Mouse (Mus musculus): ENCODE measurements around the gene Ppip5k1. TPM values are rescaled to one million over a fixed set of nuclear protein-coding genes. Genes with fewer than 3 reads are reported as not detected.

The Ppip5k1 gene
- polyA plus RNA-seq (2012; rRNA removed) = 2.9 and 3.3 TPM in 2 replicates

GRCm38 (mm10) chr2:121354820-121355592, at the start of gene Ppip5k1:
Ppip5k1 (minus strand) TSS chr2:121355396.

GRCm38 (mm10) chr2:121386961-121387575, 31.9 kb upstream of the Ppip5k1 start, which contains the start of gene Strc:
Strc (minus strand) TSS chr2:121387168.

DNA sequence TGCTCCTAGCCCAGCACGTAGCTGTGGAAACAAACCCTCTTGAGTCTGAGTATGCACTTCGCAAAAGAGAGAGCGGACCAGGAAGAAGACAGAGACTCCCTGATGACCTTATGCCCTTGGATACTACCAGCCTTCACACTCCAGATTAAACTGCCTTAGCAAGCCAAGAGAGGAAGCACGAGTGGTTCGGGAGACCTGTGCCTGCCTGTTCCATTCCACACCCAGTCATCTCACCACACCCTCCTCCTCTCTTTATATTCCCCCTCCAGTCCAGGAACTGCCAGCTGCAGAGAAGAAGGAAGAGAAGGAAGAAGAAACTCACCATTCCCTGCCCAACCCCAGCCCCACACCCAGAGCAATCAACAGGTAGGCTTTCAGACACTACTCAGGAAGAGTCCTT, 2.3 kb upstream of the Ppip5k1 start, which contains the start of gene Ckmt1:
TSS of gene Ckmt1 (plus strand) at position 221 of the 400 bp plus-strand sequence.

DNA sequence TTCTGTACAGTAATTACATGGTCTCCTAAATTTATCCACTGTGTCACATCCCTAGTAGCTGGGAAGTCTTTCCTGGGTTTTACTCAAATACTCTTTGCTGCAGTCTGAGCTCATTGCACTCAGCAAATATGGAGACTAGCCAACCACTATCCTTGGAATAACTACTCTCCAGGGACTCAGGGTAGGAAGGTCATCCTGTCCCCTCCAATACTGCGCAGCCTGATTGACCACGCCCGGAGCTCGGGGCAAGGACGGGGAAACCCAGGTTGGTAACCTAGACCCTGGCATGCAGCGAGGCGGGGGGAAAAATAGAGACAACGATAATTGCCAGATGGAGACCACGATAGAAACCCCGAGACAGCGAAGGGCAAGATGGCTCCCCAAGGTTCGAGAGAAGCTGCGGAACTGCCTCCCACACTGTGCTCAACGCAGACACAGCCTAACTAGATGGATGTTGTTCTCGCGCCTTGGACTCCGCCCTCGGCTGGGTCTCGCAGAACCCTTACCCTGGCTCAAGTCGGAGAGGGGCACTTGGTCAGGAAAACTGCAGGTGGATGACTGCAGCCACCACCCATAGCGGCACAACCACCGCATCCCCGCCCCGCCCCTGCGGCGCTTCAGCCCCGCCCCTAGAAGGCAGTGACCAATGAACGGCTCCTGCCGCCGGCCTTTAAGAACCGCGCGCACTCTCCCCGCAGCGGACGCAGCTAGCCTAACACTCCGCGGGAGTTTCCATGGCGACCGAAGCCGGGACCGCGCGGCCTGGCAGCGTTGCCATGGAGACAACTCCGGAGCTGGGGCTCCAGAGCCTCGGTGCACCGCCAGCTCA, 66.1 kb downstream of the Ppip5k1 start, which contains the start of gene Map1a:
TSS of gene Map1a (plus strand) at position 700 of the 829 bp plus-strand sequence.

GRCm38 (mm10) chr2:121271236-121271927, 83.8 kb downstream of the Ppip5k1 start, which contains the start of gene Trp53bp1:
Trp53bp1 (minus strand) TSS chr2:121271407.

Other genes starting within 250 kb of the Ppip5k1 start
- 0.01 TPM in 1 of 2 replicates, not detected in the other for gene Tgm7, start 245.6 kb downstream of the Ppip5k1 start, polyA plus RNA-seq (2012; rRNA removed)
- 4.3 and 4.8 TPM in 2 replicates for gene Adal, start 215.0 kb downstream of the Ppip5k1 start, polyA plus RNA-seq (2012; rRNA removed)
- gene Lcmt2, start 214.7 kb downstream of the Ppip5k1 start, polyA plus RNA-seq (2012; rRNA removed) = 4.1 and 4.3 TPM in 2 replicates
- gene Tubgcp4, start 184.7 kb downstream of the Ppip5k1 start, polyA plus RNA-seq (2012; rRNA removed) = 10.3 and 12.0 TPM in 2 replicates
- gene Zscan29, start 184.3 kb downstream of the Ppip5k1 start, polyA plus RNA-seq (2012; rRNA removed) = 2.5 and 2.7 TPM in 2 replicates
- gene Trp53bp1, start 84.0 kb downstream of the Ppip5k1 start, polyA plus RNA-seq (2012; rRNA removed) = 14.3 and 18.7 TPM in 2 replicates
- gene Map1a, start 65.8 kb downstream of the Ppip5k1 start, polyA plus RNA-seq (2012; rRNA removed) = 0.03 and 0.12 TPM in 2 replicates
- gene Ckmt1, start 2.3 kb upstream of the Ppip5k1 start, polyA plus RNA-seq (2012; rRNA removed) = 0.32 and 1.6 TPM in 2 replicates
- not detected in 2 replicates for gene Strc, start 31.8 kb upstream of the Ppip5k1 start, polyA plus RNA-seq (2012; rRNA removed)
- gene Pdia3, start 58.4 kb upstream of the Ppip5k1 start, polyA plus RNA-seq (2012; rRNA removed) = 154 and 162 TPM in 2 replicates
- gene Catsper2, start 58.4 kb upstream of the Ppip5k1 start, polyA plus RNA-seq (2012; rRNA removed) = 0.89 and 1.0 TPM in 2 replicates
- gene Ell3, start 88.9 kb upstream of the Ppip5k1 start, polyA plus RNA-seq (2012; rRNA removed) = 2.2 and 2.7 TPM in 2 replicates
- gene Serf2, start 93.8 kb upstream of the Ppip5k1 start, polyA plus RNA-seq (2012; rRNA removed) = 326 and 594 TPM in 2 replicates
- gene Hypk, start 97.9 kb upstream of the Ppip5k1 start, polyA plus RNA-seq (2012; rRNA removed) = 17.5 and 21.9 TPM in 2 replicates
- 0.06 and 0.16 TPM in 2 replicates for gene Serinc4, start 101.4 kb upstream of the Ppip5k1 start, polyA plus RNA-seq (2012; rRNA removed)
- 6.6 and 7.5 TPM in 2 replicates for gene Mfap1b, start 118.7 kb upstream of the Ppip5k1 start, polyA plus RNA-seq (2012; rRNA removed)
- gene Mfap1a, start 151.3 kb upstream of the Ppip5k1 start, polyA plus RNA-seq (2012; rRNA removed) = 4.9 and 5.0 TPM in 2 replicates
- gene Wdr76, start 151.3 kb upstream of the Ppip5k1 start, polyA plus RNA-seq (2012; rRNA removed) = 5.6 and 5.7 TPM in 2 replicates